Mouse (Mus musculus) liver, adult (tissue): ENCODE results near the gene Spag4.

ENCODE experiments used
- GATA4 ChIP-seq: IDR thresholded peaks from 2 replicates; pipeline ENCODE4 v1.6.1; 2014; ENCODE audit warnings: mild to moderate bottlenecking, low read length; ENCODE audit not compliant: insufficient replicate concordance

Gene Spag4

DNA sequence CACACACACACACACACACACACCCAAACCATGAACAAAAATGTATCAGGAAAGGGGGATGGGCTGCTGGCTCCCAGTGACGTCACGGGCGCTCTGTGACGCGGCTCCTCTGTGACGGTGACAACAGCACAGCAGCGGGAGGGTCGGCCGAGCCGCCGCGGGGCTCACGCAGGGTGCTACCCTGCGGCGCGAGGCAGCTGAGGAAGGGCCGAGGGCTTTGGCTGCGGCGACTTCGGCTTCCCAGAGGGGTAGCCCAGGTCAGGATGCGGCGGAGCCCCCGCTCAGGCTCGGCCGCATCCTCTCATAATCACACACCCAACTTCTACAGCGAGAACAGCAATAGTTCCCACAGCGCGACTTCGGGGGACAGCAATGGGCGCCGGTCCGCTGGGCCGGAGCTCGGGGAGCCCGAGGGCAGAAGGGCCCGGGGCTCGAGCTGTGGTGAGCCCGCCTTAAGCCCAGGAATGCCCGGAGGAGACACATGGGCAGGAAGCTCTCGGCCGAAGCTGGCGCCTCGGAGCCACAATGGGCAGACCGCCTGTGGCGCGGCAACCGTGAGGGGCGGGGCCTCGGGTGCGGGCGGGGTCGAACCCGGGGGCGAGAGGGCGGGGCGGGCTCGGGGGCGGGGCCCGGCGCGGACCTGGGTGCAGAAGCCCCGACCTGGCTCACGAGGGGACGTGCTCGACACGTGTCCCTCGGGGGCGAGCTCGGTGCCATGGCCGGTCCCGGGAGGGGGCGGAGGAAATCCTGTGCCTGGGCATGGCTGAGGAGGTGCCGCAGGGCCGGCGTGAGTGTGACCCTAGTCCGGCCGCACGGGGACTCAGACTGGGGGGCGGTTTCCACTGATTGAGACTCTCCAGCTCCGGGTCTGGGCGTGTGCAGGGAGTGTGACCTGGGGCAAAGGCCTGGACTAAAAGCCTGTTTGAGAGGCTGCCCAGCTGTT lies at the start of gene Spag4:
Gene Spag4, plus strand, starts transcription at position 77 of the 943 bp plus-strand sequence.
- no peak for TF ChIP-seq GATA4

DNA sequence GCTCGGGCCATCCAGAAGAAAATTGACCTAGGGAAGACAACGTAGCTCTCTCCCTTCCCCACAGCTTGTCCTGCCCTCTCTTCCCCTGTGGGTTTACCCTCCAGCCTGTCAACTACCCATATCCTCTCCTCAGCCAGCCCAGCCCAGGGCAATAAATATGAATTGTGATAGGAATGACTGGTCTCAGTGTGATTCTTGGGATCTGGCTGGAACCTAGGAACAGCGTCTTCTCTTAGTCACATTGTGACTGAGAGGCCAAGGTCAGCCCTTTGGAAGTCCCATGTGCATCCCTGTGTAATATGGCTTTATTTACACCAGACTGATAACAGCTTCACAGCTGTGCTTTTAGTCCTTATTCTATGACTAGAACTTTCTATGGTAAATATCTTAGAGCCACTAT lies 46.9 kb upstream of the Spag4 start:
- TF ChIP-seq GATA4, result no peak

DNA sequence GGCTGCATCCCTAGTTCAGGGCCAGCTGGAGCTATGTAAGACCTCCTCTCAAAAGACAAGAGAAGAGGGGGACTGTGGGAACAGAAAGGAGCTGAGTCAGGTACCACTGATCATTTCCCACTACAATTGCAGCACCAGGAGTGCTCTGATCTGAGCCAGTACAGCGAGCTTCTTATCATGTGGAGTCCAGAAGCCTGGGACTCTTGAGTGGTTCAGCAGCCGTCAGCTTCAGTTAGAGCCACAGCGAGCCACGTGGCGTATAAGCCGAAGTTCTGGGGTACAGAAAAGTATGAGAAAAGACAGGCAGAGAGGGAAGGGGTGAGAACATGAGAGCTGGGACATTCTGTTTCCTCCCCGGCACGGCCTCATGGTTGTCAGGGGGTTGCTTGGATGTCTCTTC lies 43.8 kb upstream of the Spag4 start:
- TF ChIP-seq GATA4, result no peak

DNA sequence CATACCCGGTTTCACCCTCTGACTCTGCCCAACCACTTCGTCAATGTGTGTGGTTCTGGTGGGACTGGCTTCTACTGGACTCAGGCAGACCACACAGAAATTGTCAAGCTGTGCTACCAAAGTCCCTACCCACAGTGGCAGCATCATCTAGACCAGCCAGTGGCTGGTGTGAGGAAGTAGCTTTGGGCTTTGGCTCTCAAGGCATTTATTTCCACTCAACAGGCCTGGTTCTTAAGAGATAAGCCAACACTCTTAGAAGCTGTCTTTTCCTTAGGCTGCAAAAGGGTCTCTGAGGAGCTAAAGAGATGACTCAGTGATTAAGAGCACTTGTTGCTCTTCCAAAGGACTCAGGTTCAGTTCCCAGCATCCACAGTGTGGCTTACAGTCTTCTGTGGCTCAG lies 43.2 kb upstream of the Spag4 start:
- TF ChIP-seq GATA4, result no peak

DNA sequence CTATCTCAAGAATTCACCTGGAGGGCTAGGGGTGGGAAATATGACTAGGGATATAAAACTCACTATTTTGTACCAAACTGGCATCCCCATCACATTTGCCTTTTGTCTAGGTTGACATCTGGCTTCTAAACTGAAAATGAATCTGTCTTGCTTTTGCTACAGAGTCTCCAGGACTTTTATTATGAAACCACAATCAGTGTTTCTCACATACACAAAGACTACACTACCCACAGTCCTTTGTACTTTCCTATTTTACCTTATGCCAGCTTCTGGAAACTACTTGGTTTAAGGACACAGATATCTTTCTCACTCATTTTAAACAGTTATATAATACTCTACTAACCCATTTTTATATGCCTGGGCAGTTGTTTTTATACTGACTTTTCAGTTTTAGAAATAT lies 39.5 kb upstream of the Spag4 start:
- TF ChIP-seq GATA4, result no peak

DNA sequence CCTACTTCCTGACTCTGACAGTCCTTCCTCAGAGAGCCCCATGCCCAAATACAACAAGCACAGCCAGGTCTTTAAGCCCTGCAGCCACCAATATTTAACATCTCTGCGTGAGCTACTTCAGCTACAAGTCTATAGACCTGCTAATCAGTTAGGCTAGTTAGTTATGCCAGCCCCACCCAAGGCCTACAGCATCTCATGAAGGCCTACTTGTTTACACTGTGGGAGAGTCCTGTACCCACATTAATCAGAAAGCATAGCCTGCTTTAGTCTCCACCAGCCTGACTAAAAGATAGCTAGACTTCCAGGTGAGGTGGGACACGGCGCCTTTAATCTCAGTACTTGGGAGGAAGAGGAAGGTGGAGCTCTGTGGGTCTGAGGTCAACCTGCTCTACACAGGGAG lies 25.6 kb upstream of the Spag4 start:
- TF ChIP-seq GATA4, result no peak

DNA sequence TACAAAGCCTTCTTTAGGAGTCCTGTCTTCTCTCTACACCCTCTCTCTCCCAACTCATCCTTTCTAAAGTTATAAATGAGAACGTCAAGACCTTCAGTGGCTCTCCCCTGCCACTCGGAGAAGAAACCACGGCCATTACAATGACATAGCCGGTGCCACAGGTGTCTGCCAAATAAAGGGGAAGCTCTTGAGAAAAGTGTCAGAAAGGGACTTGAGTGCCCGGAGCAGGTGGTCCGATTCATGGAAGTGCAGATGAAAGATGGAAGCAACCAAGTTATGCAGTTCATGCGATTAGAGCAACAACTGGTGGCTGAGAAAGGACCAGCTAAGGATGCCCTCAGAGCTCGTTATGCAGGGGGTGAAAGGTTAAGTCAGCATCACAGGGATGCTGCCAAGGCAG lies 22.1 kb upstream of the Spag4 start:
- TF ChIP-seq GATA4, result no peak

DNA sequence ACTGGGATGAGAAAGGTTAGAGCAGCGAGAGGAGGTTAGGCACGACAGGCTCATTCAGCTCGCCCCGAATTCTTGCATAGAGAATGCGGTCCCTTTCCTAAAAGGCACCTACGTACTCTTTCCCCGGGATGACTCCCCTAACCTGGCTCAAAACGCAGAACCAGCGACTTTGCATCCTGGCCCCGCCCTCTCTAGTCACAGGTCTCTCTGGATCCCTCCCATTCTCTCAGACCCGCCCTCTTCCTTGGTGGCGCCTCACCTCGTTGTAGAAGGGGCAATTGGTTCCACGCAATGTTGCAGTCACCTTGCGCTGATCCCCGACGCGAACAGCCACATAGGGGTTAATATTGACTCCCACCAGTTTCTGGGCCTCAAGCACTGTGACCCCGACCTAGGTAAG lies 17.0 kb upstream of the Spag4 start:
- TF ChIP-seq GATA4, result no peak

DNA sequence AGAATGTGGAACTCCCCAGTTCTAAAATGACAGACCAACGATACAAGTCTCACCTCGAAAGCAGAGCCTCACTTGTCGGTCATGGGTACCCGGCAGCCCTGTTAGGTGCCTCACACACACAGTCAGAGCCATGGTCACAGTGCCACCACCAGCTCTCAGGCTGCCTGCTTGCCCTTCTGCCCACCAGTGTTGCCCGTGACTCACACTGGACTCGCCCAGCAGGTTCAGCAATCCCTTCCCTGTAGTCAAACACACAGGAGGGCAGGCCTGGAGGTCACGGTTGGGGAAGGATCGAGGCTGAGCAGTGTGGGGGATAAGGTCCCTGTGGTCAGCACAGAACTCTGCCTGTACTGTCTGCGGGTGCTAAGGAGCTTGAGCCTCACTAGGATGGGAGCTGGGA lies 12.2 kb upstream of the Spag4 start, which contains the start of gene Fer1l4:
Gene Fer1l4, minus strand, starts transcription at position 132 of the 400 bp plus-strand sequence.
- no peak for TF ChIP-seq GATA4

DNA sequence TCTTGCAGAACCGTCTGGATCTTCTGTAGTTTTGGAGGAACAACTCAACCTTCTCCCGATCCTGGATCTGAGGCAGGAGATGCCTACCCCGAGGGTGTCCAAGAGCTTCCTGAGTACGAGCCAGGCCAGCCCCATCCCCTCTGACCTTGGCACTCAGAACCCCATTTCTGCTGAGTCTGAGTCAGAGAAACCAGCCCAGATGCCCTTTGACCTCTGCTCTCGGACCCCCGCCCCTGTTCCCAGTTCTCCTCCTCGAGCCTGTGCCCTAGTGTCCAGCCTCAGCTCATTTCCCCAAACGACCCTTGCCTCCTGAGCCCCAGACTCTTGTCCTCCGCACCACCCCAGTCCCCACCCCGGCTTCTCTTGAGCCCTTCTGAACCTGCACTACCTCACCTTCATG lies 1.2 kb downstream of the Spag4 start:
- no peak for TF ChIP-seq GATA4

DNA sequence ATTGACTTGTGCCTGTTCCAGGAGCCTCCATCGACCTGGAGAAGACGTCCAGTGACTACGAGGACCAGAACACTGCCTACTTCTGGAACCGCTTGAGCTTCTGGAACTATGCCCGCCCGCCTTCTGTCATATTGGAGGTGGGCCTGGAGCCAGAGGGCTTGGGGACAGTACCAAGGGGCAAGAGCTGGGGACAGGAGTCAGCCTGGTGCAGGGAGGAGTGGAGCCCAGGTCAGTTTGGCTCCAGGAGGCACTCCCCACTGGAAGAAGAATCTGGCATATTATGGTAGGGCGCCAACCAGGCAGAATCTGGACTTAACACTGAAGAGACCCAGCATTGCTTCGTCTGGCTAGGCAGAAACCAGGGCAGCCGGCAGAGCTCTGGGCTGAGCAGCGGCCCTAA lies 2.9 kb downstream of the Spag4 start:
- no peak for TF ChIP-seq GATA4

DNA sequence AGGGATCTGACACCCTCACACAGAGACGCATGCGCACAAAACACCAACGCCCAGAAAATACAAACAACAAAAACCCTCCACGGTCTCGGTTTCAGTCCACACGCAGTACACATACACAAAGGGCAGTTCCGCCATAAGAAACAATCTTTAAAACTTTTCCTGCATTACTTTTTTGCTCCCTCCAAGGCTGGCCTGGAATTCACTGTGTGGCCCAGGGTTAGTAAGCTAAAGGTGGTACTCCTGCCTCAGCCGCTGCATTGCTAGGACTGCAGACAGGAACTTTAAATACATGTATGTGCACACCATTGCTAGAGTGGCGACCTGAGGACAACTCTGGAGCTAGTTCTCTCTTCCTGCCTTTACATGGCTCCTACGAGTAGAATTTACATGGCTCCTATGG lies 6.3 kb downstream of the Spag4 start:
- no peak for TF ChIP-seq GATA4

DNA sequence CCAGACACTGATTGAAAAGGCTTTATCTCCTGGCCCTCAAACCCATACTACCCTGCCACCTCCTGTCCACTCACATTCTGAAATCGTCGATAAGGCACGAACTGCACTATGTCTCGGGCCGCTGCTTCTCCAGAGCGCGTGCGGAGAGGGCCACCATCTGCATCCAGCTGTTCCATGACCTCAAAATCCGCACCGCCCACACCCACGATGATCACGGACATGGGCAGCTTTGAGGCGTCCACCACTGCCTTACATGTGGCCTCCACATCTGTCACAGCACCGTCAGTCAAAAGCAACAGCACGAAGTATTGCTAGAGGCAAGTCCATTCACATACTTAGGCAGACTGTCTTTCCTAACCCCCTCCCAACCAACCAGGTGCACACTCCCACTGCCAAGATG lies 8.8 kb downstream of the Spag4 start:
- no peak for TF ChIP-seq GATA4

DNA sequence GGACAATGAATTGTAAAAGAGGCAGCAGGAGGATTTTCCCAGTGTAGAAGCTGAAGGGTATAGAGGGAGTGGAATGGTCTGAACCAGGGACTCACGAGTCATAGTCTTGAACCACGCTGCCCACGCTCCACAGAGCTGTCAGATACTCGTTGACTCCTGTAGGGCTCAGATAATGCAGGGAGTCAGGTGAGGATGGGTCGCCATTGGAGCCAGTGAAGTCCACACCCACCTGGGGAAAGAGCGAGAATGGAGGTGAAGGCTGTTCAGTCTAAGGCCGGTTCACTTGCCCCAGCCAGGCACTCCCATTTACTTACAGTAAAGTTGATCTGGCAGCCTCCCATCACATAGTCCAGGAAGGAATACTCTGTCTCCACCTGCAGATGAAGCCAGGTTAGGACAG lies 12.5 kb downstream of the Spag4 start:
- TF ChIP-seq GATA4, result no peak

DNA sequence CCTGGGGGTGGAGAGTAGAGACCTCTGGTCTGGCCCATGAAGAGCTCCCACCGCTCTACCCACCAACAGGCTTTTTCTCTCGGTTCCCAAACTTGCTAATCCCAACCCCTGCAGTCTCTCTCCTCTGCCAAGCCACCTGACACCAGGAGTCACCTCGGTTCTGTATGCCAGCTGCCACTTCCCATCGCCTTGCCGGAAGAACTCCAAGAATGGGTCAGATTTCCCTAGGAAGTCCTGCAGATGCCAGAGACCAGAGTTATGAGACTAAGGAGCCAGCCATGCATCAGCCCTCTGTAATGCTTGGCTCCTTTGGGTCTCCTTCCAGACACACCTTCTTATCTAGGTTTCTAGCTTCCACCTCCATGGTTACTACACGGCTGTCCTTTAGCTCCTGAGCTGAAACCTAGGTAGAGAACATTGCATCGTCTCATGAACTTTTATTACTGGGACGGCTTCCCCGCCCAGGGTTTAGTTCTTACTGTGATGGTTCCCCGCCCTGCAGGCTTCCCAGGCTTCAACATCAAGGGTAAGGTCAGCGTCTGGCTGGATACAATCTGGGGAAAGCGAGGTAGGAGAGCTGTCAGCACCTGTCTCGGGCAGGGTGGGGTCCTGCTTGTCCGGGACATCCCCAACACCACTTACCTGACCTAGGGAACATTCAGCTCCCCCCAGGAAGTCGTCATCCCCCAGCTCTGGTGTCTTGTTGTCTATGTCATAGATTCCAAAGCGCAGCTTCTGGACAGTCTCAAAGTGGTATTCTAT lies 13.6 kb downstream of the Spag4 start:
- no peak for TF ChIP-seq GATA4

DNA sequence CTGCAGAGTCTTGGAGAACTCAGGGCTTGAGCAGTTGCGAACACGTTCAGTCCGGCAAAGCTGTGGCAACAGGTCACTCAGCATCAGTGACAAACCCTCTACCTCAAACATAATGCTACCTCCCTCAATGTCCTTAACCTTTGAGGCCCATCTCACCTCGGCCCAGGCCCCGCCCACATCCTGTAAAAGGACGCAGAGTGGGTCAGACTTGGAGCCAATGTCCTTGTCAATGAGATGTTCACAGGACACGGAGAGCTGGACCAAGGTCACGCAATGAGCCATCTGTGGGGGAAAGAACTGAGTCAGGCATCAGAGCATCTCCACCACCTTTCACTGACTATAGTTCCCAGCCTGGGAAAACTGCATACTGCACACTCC lies 14.2 kb downstream of the Spag4 start:
- TF ChIP-seq GATA4, result no peak
